Mouse (Mus musculus) lung, adult 2 months (tissue): ENCODE measurements at regions not wholly inside any gene's neighbourhood (a gene's known extent, or its start where the extent isn't known, plus 50 kb on each side); places are given as distances from the start of the nearest gene placed in this dataset.

Source experiments
- DNase-seq: peaks from one replicate; pipeline ENCODE4 v3.0.0; 2022
- H3K4me1 ChIP-seq: fragments of 200-500 bp; 2 replicates; pipeline ENCODE4 v1.6.1; 2011; ENCODE audit warnings: low read length; ENCODE audit not compliant: control insufficient read depth, insufficient read depth
- H3K4me3 ChIP-seq: fragments of 200-500 bp; replicated peaks from 2 replicates; pipeline ENCODE3; 2011; ENCODE audit warnings: low read depth, mild to moderate bottlenecking, control low read depth, low read length; ENCODE audit errors: extremely low read depth
- CTCF ChIP-seq: fragments of 200-500 bp; IDR thresholded peaks from 2 replicates; pipeline ENCODE4 v1.5.1; 2011; ENCODE audit warnings: mild to moderate bottlenecking, low read length, control low read depth; ENCODE audit not compliant: insufficient read depth
- POLR2A ChIP-seq: fragments of 200-500 bp; IDR thresholded peaks from 2 replicates; pipeline ENCODE4 v1.6.1; 2011; ENCODE audit warnings: low read depth, mild to moderate bottlenecking, control low read depth, low read length, borderline replicate concordance; ENCODE audit errors: extremely low read depth
- WGBS: fragments of 180-500 bp; shearing (Covaris S2); methylation state at CpG from one replicate; pipeline ENCODE4 v1.1.7; 2018; 5-methylcytosine and 5-hydroxymethylcytosine counted together

- TF ChIP-seq CTCF (no peak), POLR2A (no peak)
- Histone ChIP-seq H3K4me1 (no peaks in the 10 kb centered on the region), H3K4me3 (no peak overlapping the region)
- WGBS = 82% methylated on average over 5 of the region's 5 CpGs
- DNase-seq = no peak
These were observed 414.9 kb downstream of the Tfec start for GRCm38 (mm10) chr6:16483295-16483694.

DNA sequence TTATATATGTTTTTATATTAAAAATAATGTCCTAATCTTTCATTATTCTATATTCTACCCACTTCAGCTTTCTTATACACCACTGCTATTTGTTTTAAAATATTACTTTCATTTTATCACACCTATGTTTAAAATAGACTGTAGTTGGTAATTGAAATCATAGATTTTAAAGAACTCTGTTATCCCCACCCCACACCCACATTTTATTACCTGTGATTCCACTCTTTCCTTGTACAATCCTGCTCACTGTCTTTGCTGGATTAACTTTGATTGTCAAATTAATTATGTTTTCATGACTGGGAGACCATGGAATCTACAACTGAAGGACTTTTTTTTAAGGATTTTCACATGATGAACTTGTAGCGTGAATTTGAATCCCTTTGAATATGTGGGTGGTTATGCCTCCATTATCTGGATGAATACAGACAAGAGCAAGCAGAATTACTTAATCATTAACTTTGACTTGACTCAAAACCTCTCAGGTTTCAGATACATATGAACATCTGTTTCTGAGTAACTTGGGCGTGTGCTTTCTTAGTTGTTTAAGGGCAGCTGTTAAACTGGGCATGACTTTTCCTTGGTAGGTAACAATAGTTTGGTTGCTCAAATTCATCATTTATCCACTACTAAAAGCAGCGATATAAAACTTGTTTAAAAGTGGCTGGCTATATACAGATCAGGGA lies 429.4 kb downstream of the Tfec start:
- WGBS = 79% methylated on average over 3 of the region's 3 CpGs
- Histone ChIP-seq H3K4me3 (no peak overlapping the region), H3K4me1 (no peaks in the 10 kb centered on the region)
- no peak for DNase-seq
- no peak for TF ChIP-seq CTCF
- no peak for TF ChIP-seq POLR2A

- no peak overlapping the region for H3K4me3 ChIP-seq
- no peak for DNase-seq
- WGBS = 86% methylated on average over 3 of the region's 3 CpGs
These were observed 440.0 kb downstream of the Tfec start for GRCm38 (mm10) chr6:16458279-16458678.

More at GRCm38 (mm10) chr6:16458279-16458678, 440.0 kb downstream of the Tfec start:
- no peak for TF ChIP-seq POLR2A
- H3K4me1 ChIP-seq = no peaks in the 10 kb centered on the region
